Mouse (Mus musculus): ENCODE measurements at regions not wholly inside any gene's neighbourhood (a gene's known extent, or its start where the extent isn't known, plus 50 kb on each side); places are given as distances from the start of the nearest gene placed in this dataset.

DNA sequence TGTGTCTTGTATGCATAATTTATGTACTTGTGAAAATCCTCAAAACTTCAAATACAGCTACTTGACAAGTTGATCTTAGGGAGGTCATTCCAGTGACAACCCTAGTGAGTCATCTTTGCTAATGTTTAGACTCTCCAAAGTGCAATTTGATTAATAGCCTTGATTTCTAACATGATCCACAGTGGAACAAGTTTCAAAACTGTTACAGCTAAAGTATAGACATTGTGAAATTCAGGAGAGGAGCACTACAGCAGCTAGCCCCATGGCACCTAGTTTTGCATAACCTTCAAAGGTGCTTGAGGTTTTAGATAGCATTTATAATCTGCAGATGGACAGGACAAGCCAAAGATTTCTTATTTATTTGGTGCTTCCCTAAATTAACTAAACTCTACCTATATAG is 50.1 kb upstream of the Cop1 start:
- no peaks in the 10 kb centered on the region for H3K36me3 ChIP-seq (ENCODE audit: control insufficient read depth, insufficient read depth)
- H3K27me3 ChIP-seq (ENCODE audit: control insufficient read depth, insufficient read depth, insufficient read length), result no peaks in the 10 kb centered on the region
- TF ChIP-seq USF1 (IDR thresholded peaks at IDR 0.05; ENCODE audit: low read depth) (no peak), MYOD1 (IDR thresholded peaks at IDR 0.05; ENCODE audit: control insufficient read depth, insufficient read length, low read depth) (no peak), FOSL1 (IDR thresholded peaks at IDR 0.05; ENCODE audit: insufficient read depth, low read length, poor library complexity, severe bottlenecking) (no peak), CEBPB (IDR thresholded peaks at IDR 0.05; ENCODE audit: low read depth) (no peak), CTCF (IDR thresholded peaks at IDR 0.05; ENCODE audit: control insufficient read depth, insufficient read depth, insufficient read length) (no peak), MYOG (IDR thresholded peaks at IDR 0.05; ENCODE audit: control insufficient read depth, extremely low read depth, insufficient read length) (no peak), MAX (IDR thresholded peaks at IDR 0.05) (no peak)
- no peaks in the 10 kb centered on the region for H3K79me2 ChIP-seq (ENCODE audit: control insufficient read depth, insufficient read depth)
- no peak overlapping the region for H3ac ChIP-seq (ENCODE audit: control insufficient read depth, insufficient read length, low read depth)
- no peaks in the 10 kb centered on the region for H3K79me3 ChIP-seq (ENCODE audit: low read depth)
- no peak overlapping the region for H3K4me3 ChIP-seq (ENCODE audit: insufficient read depth, poor library complexity, severe bottlenecking)
